Mouse (Mus musculus): ENCODE measurements around the gene Ap2a2.
"Not testable (repeated sequence)": the region's sequence is repeated elsewhere in the genome, so short reads cannot be mapped to it uniquely, and the experiment has no call there.

DNA sequence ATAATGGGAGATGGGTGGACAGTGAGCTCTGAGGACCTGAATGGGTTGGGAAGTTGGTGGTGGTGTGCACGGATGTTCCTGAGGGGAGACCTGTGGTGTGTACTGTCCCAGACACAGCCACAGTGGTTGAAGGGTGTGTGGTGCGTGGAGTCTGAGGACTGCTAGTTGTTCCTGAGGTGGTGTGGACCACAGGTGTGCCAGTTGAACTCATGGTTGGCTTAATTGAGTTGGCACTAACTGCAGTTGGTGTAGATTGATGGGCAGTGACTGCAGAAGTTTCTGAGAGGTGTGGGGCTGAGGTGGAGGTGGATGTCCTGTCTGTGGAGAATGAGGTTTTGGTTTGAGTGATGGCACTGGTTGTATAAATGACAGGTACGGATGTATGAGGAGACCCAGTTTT is 76.1 kb downstream of the Ap2a2 start:
- not testable (repeated sequence) for TF ChIP-seq CTCF (IDR thresholded peaks at IDR 0.05); EP300 (IDR thresholded peaks at IDR 0.05; ENCODE audit: insufficient read depth, low read depth, low read length)

Data from heart, adult 2 months (tissue).